Mouse (Mus musculus): ENCODE results near the gene Mllt6.

The Mllt6 gene

DNA sequence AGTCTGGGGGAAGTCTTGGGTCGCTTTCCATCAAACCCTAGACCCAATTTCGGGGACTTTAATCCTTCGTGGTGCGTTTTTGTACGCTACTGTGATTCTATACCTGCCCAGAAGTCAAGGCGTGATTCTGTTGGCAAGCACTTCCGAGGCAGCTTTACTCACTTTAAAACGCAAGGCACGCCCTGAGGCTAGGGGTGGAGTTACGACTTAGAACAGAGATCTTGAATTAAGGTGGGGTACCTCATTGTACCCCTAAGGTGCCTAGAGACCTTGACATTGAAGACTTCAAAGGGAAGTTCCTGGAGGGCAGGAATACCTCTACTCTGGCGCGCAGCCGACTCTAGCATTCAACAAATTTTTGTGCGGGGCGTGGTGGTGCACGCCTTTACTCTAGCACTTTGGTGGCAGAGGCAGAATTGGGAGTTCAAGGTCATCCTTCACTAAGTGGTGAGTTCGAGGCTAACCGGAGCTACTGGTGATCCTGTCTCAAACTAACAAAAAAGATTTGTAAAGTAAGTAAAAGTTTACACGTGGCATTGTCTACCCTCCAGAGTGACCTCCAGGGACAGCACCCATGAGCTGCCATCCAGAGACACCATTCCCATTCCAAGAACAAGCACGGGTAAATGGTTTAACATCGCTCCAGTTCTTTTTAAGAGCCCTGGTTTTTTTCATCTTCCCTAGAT is 864 bp upstream of the Mllt6 start:
- in situ Hi-C loops (cut with MboI; ENCODE audit: low pct_unique_long_range_greater_than_20kb in 1 of 2, low sequenced_read_pairs in 2 of 2, unreplicated experiment in 1 of 2) = no loop called here

DNA sequence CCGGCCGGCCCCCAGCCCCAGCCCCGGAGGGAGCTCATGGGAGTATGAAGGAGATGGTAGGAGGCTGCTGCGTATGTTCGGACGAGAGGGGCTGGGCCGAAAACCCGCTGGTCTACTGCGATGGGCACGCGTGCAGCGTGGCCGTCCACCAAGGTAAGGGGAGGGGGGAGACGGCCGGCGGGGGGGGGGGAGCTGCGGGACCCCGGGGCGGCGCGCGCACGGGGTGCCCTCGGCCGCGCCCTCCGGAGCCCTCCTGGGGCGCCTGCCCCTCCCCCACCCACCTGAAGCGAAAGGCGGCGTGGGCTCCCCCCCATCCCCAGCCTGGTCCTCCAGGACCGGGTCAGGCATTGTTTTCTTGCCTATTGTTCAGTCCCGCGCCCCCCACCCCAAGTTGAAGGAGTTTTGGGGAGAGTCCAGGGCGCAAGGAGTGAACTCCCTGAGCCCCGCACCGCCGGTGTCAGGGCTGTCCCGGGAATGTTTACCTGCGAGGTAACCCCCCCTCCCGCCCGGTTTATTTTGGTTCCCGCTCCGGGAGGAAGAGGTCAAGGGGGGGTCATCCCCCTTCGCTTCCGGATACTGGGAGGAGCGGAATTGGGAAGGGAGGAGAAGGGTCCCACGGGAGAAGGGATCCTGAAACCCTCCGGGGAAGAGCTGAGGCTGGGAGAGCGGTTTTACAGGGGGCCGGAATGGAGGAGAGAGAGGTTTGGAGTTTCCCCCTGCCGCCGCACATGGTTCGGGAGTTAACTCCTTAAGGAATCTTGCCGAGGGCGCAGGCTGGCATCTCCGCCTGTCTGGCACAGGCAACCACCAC is 519 bp downstream of the Mllt6 start:
- in situ Hi-C loops (cut with MboI; ENCODE audit: low pct_unique_long_range_greater_than_20kb in 1 of 2, low sequenced_read_pairs in 2 of 2, unreplicated experiment in 1 of 2) = no loop called here

DNA sequence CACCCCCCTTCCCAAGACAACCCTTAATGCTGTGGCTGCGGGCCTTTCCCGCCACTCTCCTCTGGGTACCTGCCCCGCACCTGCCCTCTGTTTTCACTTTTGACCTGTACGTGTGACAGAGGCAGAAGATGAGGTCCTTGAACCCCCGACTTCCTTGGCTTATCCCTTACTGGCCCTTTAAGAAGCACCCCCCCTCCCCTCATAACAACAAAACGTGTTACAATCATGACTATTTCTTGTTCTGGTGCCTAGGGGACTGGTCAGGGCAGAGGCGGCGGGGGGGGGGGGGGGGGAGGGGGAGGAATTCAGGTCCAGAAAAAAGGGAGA is 1.1 kb downstream of the Mllt6 start:
- in situ Hi-C loops (cut with MboI; ENCODE audit: low pct_unique_long_range_greater_than_20kb in 1 of 2, low sequenced_read_pairs in 2 of 2, unreplicated experiment in 1 of 2) = no loop called here

DNA sequence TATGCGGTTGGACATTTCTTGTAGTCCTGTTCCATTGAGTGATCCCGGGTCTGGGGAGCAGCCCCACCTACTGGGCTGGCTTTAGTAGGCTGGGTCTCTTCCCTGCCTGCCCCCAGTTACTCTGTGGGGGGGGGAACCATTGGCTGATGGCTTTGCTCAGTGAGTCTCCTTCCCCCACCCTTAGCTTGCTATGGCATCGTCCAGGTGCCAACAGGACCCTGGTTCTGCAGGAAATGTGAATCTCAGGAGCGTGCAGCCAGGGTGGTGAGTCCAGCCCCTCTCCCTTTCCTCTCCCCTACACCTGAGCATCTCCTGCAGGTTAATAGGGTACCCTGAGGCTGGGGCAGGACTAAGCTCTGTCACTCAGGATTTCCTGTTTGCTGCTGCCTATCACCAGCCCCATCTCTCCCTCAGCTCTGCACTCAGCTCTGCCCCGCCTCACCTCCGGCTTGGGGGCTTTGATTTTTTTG is 1.6 kb downstream of the Mllt6 start:
- in situ Hi-C loops (cut with MboI; ENCODE audit: low pct_unique_long_range_greater_than_20kb in 1 of 2, low sequenced_read_pairs in 2 of 2, unreplicated experiment in 1 of 2) = no loop called here

DNA sequence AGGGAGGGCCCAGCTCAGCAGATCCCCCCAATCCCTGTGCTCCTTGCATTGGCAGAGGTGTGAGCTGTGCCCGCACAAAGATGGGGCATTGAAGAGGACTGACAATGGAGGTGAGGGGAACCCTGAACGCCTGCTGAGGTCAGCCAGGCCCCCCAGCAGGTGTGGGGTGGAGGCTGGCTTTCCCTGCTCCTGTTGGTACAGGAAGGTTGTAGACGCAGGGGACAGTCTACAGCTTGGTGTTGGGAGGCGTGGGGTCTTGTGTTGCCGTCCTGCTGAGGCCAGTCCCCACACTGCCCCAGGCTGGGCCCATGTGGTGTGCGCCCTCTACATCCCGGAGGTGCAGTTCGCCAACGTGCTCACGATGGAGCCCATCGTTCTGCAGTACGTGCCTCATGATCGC is 2.2 kb downstream of the Mllt6 start:
- in situ Hi-C loops (cut with MboI; ENCODE audit: low pct_unique_long_range_greater_than_20kb in 1 of 2, low sequenced_read_pairs in 2 of 2, unreplicated experiment in 1 of 2) = no loop called here

DNA sequence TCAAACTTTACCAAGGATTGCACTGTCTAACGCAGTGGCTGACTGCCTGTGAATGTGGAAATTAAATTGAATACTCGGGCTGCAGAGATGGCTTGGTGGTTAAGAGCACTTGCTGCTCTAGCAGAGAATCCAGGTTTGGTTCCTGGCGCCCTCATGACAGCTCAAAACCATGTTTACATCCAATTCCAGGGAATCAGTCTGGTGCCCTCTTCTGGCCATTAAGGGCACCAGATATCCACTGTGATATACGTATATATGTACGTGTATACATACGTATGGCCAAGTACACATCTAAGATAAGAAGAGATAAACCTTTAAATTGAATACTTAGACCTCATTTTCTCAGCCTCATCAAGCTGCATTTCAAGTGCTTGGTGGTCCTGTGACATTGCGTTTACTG is 3.0 kb downstream of the Mllt6 start:
- in situ Hi-C loops (cut with MboI; ENCODE audit: low pct_unique_long_range_greater_than_20kb in 1 of 2, low sequenced_read_pairs in 2 of 2, unreplicated experiment in 1 of 2) = no loop called here

DNA sequence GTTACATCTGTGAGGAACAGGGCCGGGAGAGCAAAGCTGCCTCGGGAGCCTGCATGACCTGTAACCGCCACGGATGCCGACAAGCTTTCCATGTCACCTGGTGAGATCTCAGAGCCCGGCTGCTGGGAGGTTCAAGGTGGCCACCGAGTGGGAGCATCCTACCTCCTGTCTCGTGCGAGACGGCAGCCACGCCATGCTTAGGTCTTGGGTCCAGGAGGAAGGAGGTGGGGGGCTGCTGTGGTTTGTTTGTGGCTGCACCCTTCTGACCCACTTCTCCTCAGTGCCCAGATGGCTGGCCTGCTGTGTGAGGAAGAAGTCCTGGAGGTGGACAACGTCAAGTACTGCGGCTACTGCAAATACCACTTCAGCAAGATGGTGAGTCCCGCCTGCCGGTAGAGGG is 3.6 kb downstream of the Mllt6 start:
- in situ Hi-C loops (cut with MboI; ENCODE audit: low pct_unique_long_range_greater_than_20kb in 1 of 2, low sequenced_read_pairs in 2 of 2, unreplicated experiment in 1 of 2) = no loop called here

DNA sequence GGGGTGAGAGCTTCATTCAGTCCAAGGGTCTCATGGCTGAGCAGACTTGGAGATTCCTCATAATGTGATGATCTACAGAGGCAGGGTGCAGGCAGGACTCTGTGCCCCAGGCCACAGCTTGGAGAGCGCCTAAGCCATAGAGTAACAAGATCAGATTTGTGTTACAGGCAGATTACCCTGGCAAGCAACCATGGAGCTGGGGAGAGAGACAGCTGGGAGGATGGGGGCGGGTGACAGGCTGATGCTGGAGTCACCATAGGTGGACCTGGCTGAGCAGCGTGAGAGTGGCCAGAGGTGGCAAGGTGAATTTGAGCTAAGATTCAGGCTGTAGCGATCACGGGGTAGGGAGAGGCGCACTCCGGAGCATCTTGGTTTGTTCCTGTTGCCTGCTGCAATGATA is 4.9 kb downstream of the Mllt6 start:
- in situ Hi-C loops (cut with MboI; ENCODE audit: low pct_unique_long_range_greater_than_20kb in 1 of 2, low sequenced_read_pairs in 2 of 2, unreplicated experiment in 1 of 2) = no loop called here

DNA sequence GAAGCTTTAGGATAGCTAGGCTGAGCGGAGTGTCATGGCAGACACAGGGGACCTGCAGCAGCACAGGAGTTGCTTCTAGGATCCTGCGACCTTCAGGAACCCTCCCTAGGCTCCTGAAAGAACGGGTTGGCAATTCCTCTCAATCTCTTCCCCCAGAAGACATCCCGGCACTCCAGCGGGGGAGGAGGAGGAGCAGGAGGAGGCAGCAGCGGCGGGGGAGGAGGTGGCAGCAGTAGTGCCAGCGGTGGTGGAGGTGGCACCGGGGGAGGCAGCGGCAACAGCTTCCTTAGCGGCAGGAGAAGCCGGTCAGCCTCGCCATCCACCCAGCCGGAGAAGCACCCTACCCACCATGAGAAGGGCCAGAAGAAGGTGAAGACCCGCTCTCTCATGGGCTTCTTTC is 6.1 kb downstream of the Mllt6 start:
- in situ Hi-C loops (cut with MboI; ENCODE audit: low pct_unique_long_range_greater_than_20kb in 1 of 2, low sequenced_read_pairs in 2 of 2, unreplicated experiment in 1 of 2) = no loop called here

DNA sequence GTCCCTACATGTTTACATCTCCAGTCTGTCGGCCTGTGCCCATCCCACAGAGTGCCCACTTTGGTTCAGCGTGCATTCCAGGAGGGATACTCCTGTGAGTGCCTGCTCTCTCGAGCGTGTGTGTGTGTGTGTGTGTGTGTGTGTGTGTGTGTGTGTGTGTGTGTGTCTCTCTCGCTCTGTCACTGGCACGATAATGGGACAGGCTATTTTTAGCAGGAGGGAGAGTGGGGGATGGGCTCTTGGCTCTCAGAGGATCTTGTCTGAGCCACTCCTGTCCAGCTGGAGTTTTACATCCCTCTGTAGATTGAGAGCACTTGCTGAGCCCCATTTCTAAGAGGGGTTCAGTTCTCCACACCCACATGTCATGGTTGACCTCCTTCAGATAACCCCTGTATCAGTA is 6.6 kb downstream of the Mllt6 start:
- in situ Hi-C loops (cut with MboI; ENCODE audit: low pct_unique_long_range_greater_than_20kb in 1 of 2, low sequenced_read_pairs in 2 of 2, unreplicated experiment in 1 of 2) = no loop called here

DNA sequence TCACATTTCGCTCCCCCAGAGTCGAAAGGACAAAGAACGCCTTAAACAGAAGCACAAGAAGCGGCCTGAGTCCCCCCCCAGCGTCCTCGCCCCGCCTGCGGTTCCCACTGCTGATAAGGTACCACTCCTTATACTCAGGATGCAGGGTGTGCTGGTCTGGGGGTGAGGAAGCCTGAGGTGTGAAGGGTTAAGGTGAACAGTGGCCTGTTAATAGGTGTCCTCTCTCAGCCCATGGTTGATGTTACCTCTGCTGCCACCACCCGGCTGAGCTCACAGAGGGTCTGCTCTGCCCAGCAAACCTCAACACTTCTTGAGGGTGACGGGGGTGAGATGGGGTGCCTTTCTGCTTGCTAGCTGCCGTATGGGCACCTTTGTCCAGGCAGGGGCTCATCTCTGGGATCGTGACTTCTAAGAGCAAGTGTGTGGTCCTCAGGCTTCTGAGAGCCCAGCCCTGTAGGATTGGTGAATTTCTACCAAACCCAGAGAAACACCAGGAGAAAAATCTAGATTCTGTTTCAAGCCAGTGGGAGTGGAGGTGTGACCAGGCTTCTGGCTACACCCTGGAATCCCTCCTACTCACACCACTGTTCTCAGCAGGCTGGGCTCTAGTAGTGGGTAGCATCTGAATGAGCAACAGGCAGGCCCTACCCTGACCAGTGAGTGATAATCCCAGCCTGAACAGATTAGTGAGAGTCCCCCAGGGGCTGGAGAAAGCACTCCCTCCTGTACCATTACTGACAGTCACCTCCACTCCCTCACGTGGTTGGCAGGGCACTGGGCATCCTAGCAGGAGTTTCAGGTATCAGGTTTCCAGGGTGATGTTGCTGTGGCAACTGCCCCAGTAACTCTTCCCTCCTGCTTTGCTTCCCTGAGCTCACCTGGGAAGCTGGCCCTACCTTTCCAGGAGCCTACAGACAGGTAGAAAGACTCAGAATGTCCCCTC is 7.3 kb downstream of the Mllt6 start:
- in situ Hi-C loops (cut with MboI; ENCODE audit: low pct_unique_long_range_greater_than_20kb in 1 of 2, low sequenced_read_pairs in 2 of 2, unreplicated experiment in 1 of 2) = no loop called here

DNA sequence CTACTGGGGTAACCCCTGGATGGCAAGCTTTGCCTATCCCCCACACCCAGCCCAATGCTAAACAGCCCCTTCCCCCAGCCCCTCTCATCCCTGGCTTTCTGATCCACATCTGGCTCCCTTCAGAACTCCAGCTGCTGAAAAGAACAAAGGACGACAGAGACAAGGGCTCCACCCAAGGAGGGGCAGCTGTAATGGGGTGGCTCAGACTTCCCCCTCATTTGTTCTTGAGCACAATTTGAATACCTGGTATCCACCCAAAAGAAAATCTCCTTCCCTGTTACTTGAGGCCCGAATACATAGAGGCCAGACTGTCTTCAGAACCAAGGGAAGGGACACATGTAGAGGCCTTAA is 7.9 kb downstream of the Mllt6 start:
- in situ Hi-C loops (cut with MboI; ENCODE audit: low pct_unique_long_range_greater_than_20kb in 1 of 2, low sequenced_read_pairs in 2 of 2, unreplicated experiment in 1 of 2) = no loop called here

DNA sequence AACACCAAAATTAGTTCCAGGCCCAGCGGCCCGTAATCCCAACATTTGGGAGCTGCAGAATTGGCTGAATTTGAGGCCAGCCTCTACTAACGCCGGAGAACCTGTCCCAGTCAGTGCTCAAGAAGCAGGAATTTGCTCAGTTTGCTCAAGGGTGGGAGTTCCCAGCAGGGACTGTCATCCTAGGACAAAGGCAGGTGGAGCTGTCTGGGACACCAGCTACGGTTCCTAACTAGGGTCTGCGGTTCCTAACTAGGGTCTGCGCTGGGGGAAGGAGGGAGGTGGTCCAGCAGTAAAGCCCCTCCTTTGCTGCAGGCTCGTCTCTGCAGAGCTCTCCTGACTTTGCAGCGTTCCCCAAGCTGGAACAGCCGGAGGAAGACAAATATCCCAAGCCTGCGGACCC is 9.9 kb downstream of the Mllt6 start:
- in situ Hi-C loops (cut with MboI; ENCODE audit: low pct_unique_long_range_greater_than_20kb in 1 of 2, low sequenced_read_pairs in 2 of 2, unreplicated experiment in 1 of 2) = no loop called here

DNA sequence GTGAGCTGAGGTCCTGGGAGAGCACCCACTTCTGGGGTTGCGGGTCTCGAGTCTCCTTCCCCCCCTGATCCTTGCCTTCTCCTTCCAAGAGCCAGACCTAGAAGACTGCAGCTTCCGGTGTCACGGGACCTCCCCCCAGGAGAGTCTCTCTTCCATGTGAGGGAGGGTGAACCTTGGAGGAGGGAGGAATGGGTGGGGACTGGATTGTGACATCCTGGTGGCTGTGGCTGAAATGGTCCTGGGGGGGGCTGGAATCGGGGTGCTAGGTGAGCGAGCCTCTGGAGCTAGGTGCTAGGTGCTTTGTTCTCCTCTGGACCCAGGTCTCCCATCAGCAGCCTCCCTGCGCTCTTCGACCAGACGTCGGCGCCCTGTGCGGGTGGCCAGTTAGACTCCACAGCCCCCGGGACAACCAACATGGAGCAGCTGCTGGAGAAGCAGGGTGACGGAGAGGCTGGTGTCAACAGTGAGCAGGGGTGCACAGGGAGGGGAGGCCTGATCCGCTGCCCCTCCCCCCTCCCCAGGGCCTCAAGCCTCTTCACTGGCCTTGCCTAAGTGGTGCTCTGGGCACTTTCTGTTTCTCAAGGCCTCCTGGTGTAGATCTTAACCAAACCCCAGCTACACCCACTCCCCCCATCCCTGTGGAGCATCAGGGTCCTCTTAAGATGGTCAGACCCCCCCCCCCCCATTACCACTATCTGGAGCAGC is 13.0 kb downstream of the Mllt6 start:
- in situ Hi-C loops (cut with MboI; ENCODE audit: low pct_unique_long_range_greater_than_20kb in 1 of 2, low sequenced_read_pairs in 2 of 2, unreplicated experiment in 1 of 2) = no loop called here

DNA sequence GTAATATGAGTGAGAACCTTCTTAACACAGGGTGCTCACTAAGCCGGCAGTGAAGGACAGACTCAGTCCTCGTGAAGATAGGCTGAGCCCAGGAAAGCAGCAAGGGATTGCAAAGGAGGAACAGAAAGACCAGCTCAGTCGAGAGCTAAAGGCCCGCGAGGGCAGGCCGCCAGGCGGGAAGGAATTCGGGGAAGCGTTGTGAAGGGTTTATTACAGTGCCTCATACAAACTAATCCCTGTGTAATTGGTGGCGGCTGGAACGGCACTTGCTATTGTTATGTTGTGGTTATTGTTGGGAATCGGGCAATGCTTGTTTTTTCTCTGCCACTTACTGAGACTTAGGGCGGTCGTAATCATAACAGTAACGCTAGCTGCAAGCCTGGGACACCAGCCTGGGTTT is 14.2 kb downstream of the Mllt6 start:
- in situ Hi-C loops (cut with MboI; ENCODE audit: low pct_unique_long_range_greater_than_20kb in 1 of 2, low sequenced_read_pairs in 2 of 2, unreplicated experiment in 1 of 2) = no loop called here

DNA sequence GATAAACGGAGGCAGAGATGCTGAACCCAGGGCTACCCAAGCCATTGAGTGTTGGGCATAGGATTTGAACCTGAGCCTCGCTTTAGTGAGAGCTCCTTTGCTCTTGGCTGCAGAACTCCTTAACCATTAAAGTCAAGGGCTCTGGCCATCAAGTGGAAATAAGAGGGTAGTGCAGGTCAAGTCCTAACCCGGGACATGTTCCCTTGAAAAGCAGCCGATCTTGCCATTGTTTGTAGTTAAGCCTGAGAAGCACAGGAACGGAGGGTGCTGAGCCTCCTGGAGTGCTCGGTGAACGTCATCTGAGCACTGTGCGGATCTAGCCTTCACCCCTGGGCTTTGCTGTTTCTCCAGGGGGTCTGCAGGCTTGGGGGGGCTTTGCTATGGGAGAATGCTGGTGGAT is 14.6 kb downstream of the Mllt6 start:
- in situ Hi-C loops (cut with MboI; ENCODE audit: low pct_unique_long_range_greater_than_20kb in 1 of 2, low sequenced_read_pairs in 2 of 2, unreplicated experiment in 1 of 2) = no loop called here

DNA sequence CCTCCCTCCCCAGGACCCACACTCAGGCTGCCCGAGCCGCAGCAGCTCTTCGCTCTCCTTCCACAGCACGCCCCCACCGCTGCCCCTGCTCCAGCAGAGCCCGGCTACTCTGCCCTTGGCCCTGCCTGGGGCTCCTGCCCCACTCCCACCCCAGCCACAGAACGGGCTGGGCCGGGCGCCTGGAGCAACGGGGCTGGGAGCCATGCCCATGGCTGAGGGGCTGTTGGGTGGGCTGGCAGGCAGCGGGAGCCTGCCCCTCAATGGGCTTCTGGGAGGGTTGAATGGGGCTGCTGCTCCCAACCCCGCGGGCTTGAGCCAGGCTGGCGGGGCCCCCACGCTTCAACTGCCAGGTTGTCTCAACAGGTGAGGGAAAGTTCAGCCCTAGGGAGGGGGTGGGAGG is 15.1 kb downstream of the Mllt6 start:
- in situ Hi-C loops (cut with MboI; ENCODE audit: low pct_unique_long_range_greater_than_20kb in 1 of 2, low sequenced_read_pairs in 2 of 2, unreplicated experiment in 1 of 2) = no loop called here

DNA sequence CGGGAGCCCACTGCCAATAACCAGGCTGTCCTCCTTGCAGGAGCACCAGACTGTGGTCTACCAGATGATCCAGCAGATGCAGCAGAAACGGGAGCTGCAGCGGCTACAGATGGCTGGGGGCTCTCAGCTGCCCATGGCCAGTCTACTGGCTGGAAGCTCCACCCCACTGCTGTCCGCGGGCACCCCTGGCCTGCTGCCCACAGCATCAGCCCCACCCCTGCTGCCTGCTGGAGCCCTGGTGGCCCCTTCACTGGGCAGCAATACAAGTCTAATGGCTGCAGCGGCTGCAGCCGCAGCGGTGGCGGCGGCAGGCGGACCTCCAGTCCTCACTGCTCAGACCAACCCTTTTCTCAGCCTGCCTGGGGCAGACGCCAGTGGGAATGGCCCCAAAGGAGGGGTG is 17.2 kb downstream of the Mllt6 start:
- in situ Hi-C loops (cut with MboI; ENCODE audit: low pct_unique_long_range_greater_than_20kb in 1 of 2, low sequenced_read_pairs in 2 of 2, unreplicated experiment in 1 of 2) = no loop called here

Measured in mouse embryonic stem cell (cell line).